Mouse (Mus musculus): ENCODE data around the gene Pwwp2b. TPM values are rescaled to one million over a fixed set of nuclear protein-coding genes. Genes with fewer than 3 reads are reported as not detected.

Gene Pwwp2b
- polyA plus RNA-seq, 1 experiment from 2014 or later, result 12.9 TPM

GRCm38 (mm10) chr7:139265634-139266033 lies 17.4 kb downstream of the Pwwp2b start:
- Histone ChIP-seq H3K4me1 (replicated peaks; ENCODE audit: control insufficient read depth, insufficient read depth, low read length) (no peaks in the 10 kb centered on the region; the same call in 1 of the 2 replicates), H3K4me2 (replicated peaks; ENCODE audit: low read depth) (no peak overlapping the region), H3K9ac (ENCODE audit: low read depth, low read length) (no peak overlapping the region), H3K36me3 (ENCODE audit: control insufficient read depth, insufficient read depth) (peaks cover 37% of the 10 kb centered on the region; the same call in 1 of the 2 replicates), H3K4me3 (ENCODE audit: low read depth, low read length) (no peak overlapping the region), H3K27me3 (replicated peaks; ENCODE audit: control insufficient read depth, insufficient read depth, low read length) (no peaks in the 10 kb centered on the region), H3K27ac (ENCODE audit: low read depth, low read length) (no peak overlapping the region), H3K9me3 (ENCODE audit: control insufficient read depth) (no peaks in the 10 kb centered on the region)
- 52% methylated on average over 6 of the region's 6 CpGs for WGBS
- TF ChIP-seq CTCF (IDR thresholded peaks at IDR 0.05; ENCODE audit: low read depth), result no peak
- no peak for ATAC-seq

- ATAC-seq, result no peak
- no peak overlapping the region for H3K27ac ChIP-seq (ENCODE audit: low read depth, low read length)
Measured at GRCm38 (mm10) chr7:139266431-139266830, 18.1 kb downstream of the Pwwp2b start.

GRCm38 (mm10) chr7:139266886-139267870 lies 18.9 kb downstream of the Pwwp2b start:
- H3K27ac ChIP-seq (ENCODE audit: low read depth, low read length), result no peak overlapping the region
- peak; percentile 48; the same call in 1 of the 2 replicates for ATAC-seq
- 67% methylated on average over 8 of the region's 8 CpGs for WGBS
- no peak overlapping the region for H3K4me2 ChIP-seq (replicated peaks; ENCODE audit: low read depth)
- H3K36me3 ChIP-seq (ENCODE audit: control insufficient read depth, insufficient read depth), result peaks cover 29% of the 10 kb centered on the region; the same call in 1 of the 2 replicates
- no peak for TF ChIP-seq CTCF (IDR thresholded peaks at IDR 0.05; ENCODE audit: low read depth)
- peaks cover under 1% of the 10 kb centered on the region for H3K4me1 ChIP-seq (replicated peaks; ENCODE audit: control insufficient read depth, insufficient read depth, low read length)
- H3K27me3 ChIP-seq (replicated peaks; ENCODE audit: control insufficient read depth, insufficient read depth, low read length), result no peaks in the 10 kb centered on the region
- H3K9me3 ChIP-seq (ENCODE audit: control insufficient read depth), result no peaks in the 10 kb centered on the region
- H3K4me3 ChIP-seq (ENCODE audit: low read depth, low read length), result no peak overlapping the region
- H3K9ac ChIP-seq (ENCODE audit: low read depth, low read length), result no peak overlapping the region

More at GRCm38 (mm10) chr7:139266431-139266830, 18.1 kb downstream of the Pwwp2b start:
- no peak for TF ChIP-seq CTCF (IDR thresholded peaks at IDR 0.05; ENCODE audit: low read depth)
- no peaks in the 10 kb centered on the region for H3K27me3 ChIP-seq (replicated peaks; ENCODE audit: control insufficient read depth, insufficient read depth, low read length)
- no peaks in the 10 kb centered on the region; the same call in 1 of the 2 replicates for H3K4me1 ChIP-seq (replicated peaks; ENCODE audit: control insufficient read depth, insufficient read depth, low read length)
- WGBS, result 76% methylated on average over 6 of the region's 6 CpGs
- H3K4me2 ChIP-seq (replicated peaks; ENCODE audit: low read depth), result no peak overlapping the region
- no peak overlapping the region for H3K9ac ChIP-seq (ENCODE audit: low read depth, low read length)
- no peak overlapping the region for H3K4me3 ChIP-seq (ENCODE audit: low read depth, low read length)
- no peaks in the 10 kb centered on the region for H3K9me3 ChIP-seq (ENCODE audit: control insufficient read depth)
- peaks cover 32% of the 10 kb centered on the region; the same call in 1 of the 2 replicates for H3K36me3 ChIP-seq (ENCODE audit: control insufficient read depth, insufficient read depth)

DNA sequence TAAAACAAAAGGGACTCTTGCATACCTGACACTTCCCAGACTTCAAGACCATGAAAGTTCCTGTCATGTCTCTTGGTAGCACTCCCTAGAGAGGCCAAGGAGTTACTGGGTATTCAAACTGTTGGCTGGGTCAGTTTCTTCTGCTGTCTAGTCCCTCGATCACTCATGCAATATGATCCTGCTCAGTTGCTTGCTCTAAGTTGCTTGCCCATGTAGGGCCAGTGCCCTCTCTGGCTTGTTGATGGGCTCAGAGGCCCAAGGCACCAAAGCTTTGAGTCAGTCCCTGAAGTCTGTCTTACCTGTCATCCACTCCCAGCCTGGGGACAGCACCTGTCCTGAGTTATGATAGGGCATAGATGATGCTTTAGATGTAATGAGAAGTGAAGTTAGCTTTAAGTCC lies 22.5 kb downstream of the Pwwp2b start:
- no peak for TF ChIP-seq CTCF (IDR thresholded peaks at IDR 0.05; ENCODE audit: low read depth)
- H3K27ac ChIP-seq (ENCODE audit: low read depth, low read length), result no peak overlapping the region
- peaks cover 15% of the 10 kb centered on the region for H3K4me1 ChIP-seq (replicated peaks; ENCODE audit: control insufficient read depth, insufficient read depth, low read length)
- no peaks in the 10 kb centered on the region for H3K27me3 ChIP-seq (replicated peaks; ENCODE audit: control insufficient read depth, insufficient read depth, low read length)
- no peak overlapping the region for H3K4me2 ChIP-seq (replicated peaks; ENCODE audit: low read depth)
- WGBS, result 81% methylated on average over 1 of the region's 1 CpGs
- no peaks in the 10 kb centered on the region for H3K9me3 ChIP-seq (ENCODE audit: control insufficient read depth)
- no peak overlapping the region for H3K9ac ChIP-seq (ENCODE audit: low read depth, low read length)
- peaks cover 29% of the 10 kb centered on the region; the same call in 1 of the 2 replicates for H3K36me3 ChIP-seq (ENCODE audit: control insufficient read depth, insufficient read depth)
- H3K4me3 ChIP-seq (ENCODE audit: low read depth, low read length), result no peak overlapping the region
- no peak for ATAC-seq

- H3K36me3 ChIP-seq (ENCODE audit: control insufficient read depth, insufficient read depth), result peaks cover 21% of the 10 kb centered on the region; the same call in 1 of the 2 replicates
- TF ChIP-seq CTCF (IDR thresholded peaks at IDR 0.05; ENCODE audit: low read depth), result no peak
- ATAC-seq, result no peak
- H3K4me2 ChIP-seq (replicated peaks; ENCODE audit: low read depth), result no peak overlapping the region
- WGBS, result 70% methylated on average over 5 of the region's 5 CpGs
- H3K27ac ChIP-seq (ENCODE audit: low read depth, low read length), result no peak overlapping the region; the same call in 1 of the 2 replicates
- no peak overlapping the region for H3K4me3 ChIP-seq (ENCODE audit: low read depth, low read length)
- no peaks in the 10 kb centered on the region for H3K27me3 ChIP-seq (replicated peaks; ENCODE audit: control insufficient read depth, insufficient read depth, low read length)
- H3K9ac ChIP-seq (ENCODE audit: low read depth, low read length), result no peak overlapping the region
- H3K9me3 ChIP-seq (ENCODE audit: control insufficient read depth), result no peaks in the 10 kb centered on the region
- H3K4me1 ChIP-seq (replicated peaks; ENCODE audit: control insufficient read depth, insufficient read depth, low read length), result peaks cover 15% of the 10 kb centered on the region
Measured at GRCm38 (mm10) chr7:139271871-139272270, 23.6 kb downstream of the Pwwp2b start.

DNA sequence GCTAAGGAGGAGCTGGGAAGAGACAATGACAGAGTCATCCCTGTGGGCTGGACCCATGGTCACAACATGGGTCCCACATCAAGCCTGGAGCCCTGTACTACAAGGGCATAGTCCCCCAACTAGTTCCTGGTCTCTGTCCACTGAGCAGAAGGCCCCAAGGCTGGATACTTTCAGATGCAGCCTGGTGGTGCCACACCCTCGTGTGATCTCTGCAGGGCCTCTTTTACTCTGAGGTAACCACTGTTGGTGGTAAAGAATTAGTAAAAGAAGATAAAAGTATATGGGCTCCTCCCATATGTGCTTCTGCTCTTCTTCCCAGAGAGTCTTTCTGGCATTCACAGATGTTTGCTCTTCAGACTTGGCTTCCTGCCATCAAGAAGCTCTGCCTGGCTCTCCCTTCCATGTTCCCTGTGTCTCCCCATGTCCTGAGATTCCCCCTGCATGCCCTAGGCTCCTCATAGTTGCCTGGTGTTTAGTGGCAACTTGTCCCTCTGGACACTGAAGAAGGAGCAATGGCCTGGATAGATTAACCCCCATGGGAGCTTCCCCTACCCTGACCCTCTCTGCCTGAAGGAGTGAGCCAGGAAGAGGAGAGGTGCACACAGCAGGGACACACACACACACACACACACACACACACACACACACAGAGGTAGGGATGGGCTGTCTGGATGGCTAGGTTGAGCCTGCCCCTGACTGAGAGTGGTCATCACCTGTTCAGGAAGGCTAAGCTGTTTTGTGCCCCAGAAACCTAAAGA lies 24.5 kb downstream of the Pwwp2b start:
- no peak overlapping the region for H3K9ac ChIP-seq (ENCODE audit: low read depth, low read length)
- H3K4me1 ChIP-seq (replicated peaks; ENCODE audit: control insufficient read depth, insufficient read depth, low read length), result peaks cover 15% of the 10 kb centered on the region
- 5% methylated on average over 1 of the region's 1 CpGs for whole genome bisulfite sequencing
- peak; percentile 63 for ATAC-seq
- peak overlapping the region; percentile 74 for H3K27ac ChIP-seq (ENCODE audit: low read depth, low read length)
- no peak overlapping the region for H3K4me3 ChIP-seq (ENCODE audit: low read depth, low read length)
- H3K27me3 ChIP-seq (replicated peaks; ENCODE audit: control insufficient read depth, insufficient read depth, low read length), result no peaks in the 10 kb centered on the region
- 0 out of 2 replicates have a peak overlapping the region, but pooled peaks have one; percentile 13 for H3K4me2 ChIP-seq (replicated peaks; ENCODE audit: low read depth)
- peaks cover 14% of the 10 kb centered on the region; the same call in 1 of the 2 replicates for H3K36me3 ChIP-seq (ENCODE audit: control insufficient read depth, insufficient read depth)
- H3K9me3 ChIP-seq (ENCODE audit: control insufficient read depth), result no peaks in the 10 kb centered on the region
- no peak for TF ChIP-seq CTCF (IDR thresholded peaks at IDR 0.05; ENCODE audit: low read depth)
